Mouse (Mus musculus): ENCODE measurements around the gene Plxdc1. TPM values are rescaled to one million over a fixed set of nuclear protein-coding genes. Genes with fewer than 3 reads are reported as not detected.

The Plxdc1 gene
- polyA plus RNA-seq, 1 experiment from 2014 or later, result 0.40 TPM

DNA sequence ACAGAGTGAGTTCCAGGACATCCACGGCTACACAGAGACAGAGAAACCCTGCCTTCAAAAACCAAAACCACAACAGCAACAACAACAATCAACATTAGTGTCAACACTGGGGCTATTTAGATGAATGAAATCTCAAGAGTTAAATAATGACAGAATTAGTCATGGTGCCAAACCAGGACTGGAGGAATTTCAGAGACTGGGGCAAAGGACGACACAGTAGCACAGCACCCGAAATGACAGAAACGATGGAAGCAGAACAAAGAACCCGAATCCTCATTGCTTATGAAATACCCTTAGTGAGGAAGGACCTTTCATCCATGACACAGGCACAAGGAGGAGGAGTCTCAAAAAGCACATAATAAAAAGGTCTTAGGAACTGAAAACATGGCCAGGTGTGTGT is 12.1 kb downstream of the Plxdc1 start:
- TF ChIP-seq CTCF (IDR thresholded peaks at IDR 0.05; ENCODE audit: low read depth), result no peak
- TF ChIP-seq EP300 (optimal IDR thresholded peaks at IDR 0.05), result no peak
- DNase-seq (ENCODE audit: low spot score) (no peak), ATAC-seq (ENCODE audit: low FRiP score, low TSS enrichment) (no peak)
- WGBS, result 94% methylated on average over 5 of the region's 5 CpGs
- Histone ChIP-seq H3K9me3 (ENCODE audit: control insufficient read depth, low read length) (no peaks in the 10 kb centered on the region), H3K27ac (replicated peaks) (no peak overlapping the region), H3K4me2 (replicated peaks; ENCODE audit: low read depth) (no peak overlapping the region), H3K27me3 (ENCODE audit: control insufficient read depth, insufficient read depth, low read length) (no peaks in the 10 kb centered on the region), H3K36me3 (ENCODE audit: control insufficient read depth, insufficient read depth, low read length) (no peaks in the 10 kb centered on the region), H3K9ac (ENCODE audit: low read length) (no peak overlapping the region), H3K4me1 (replicated peaks; ENCODE audit: control insufficient read depth, insufficient read depth) (no peaks in the 10 kb centered on the region), H3K4me3 (ENCODE audit: low read depth, low read length) (no peak overlapping the region)

DNA sequence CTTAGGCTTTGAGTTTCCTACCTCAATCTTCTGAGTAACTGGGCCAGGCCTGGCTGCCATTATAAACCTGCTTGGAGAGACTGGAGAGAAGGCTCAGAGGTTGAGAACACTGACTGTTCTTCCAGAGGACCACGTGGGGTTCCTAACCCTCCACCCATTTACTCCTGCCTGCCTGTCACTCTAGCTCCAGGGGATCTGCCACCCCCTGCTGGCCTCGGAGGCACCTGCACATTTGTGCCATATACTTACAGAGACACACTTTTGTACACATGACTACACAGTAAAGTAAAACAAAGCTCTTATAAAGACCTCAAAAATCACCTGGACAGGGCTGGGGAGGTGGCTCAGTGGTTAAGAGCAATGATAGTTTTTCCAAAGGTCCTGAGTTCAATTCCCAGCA is 13.8 kb downstream of the Plxdc1 start:
- ATAC-seq (ENCODE audit: low FRiP score, low TSS enrichment) (no peak), DNase-seq (ENCODE audit: low spot score) (no peak)
- Histone ChIP-seq H3K4me3 (ENCODE audit: low read depth, low read length) (no peak overlapping the region), H3K4me2 (replicated peaks; ENCODE audit: low read depth) (no peak overlapping the region), H3K36me3 (ENCODE audit: control insufficient read depth, insufficient read depth, low read length) (no peaks in the 10 kb centered on the region), H3K9ac (ENCODE audit: low read length) (no peak overlapping the region), H3K9me3 (ENCODE audit: control insufficient read depth, low read length) (no peaks in the 10 kb centered on the region), H3K27me3 (ENCODE audit: control insufficient read depth, insufficient read depth, low read length) (no peaks in the 10 kb centered on the region), H3K4me1 (replicated peaks; ENCODE audit: control insufficient read depth, insufficient read depth) (no peaks in the 10 kb centered on the region), H3K27ac (replicated peaks) (no peak overlapping the region)
- no peak for TF ChIP-seq EP300 (optimal IDR thresholded peaks at IDR 0.05)
- peak; percentile 45 for TF ChIP-seq CTCF (IDR thresholded peaks at IDR 0.05; ENCODE audit: low read depth)
- 72% methylated on average over 2 of the region's 2 CpGs for whole genome bisulfite sequencing

DNA sequence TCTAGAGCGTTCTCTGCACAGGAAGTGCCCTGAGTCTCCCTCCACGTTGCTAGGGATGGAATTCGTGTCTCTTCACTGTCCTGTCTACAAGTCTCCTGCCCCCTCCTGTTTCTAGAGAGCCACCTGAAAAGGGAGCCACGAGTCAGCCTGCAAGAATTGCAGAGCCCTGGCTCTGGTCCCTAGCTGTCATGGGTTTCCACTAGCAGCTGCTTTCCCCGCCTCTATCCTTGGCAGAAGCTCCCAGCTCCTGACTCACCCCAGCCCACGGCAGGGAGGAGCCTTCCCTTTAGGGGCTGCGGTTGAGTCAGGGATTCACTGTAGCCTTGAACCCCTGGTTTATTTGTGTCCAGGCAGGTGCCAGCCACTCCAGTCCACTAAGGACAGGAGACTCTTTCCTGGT is 15.0 kb downstream of the Plxdc1 start:
- Histone ChIP-seq H3K36me3 (ENCODE audit: control insufficient read depth, insufficient read depth, low read length) (no peaks in the 10 kb centered on the region), H3K4me3 (ENCODE audit: low read depth, low read length) (no peak overlapping the region), H3K27me3 (ENCODE audit: control insufficient read depth, insufficient read depth, low read length) (no peaks in the 10 kb centered on the region), H3K4me2 (replicated peaks; ENCODE audit: low read depth) (peak overlapping the region; percentile 29), H3K9ac (ENCODE audit: low read length) (no peak overlapping the region), H3K4me1 (replicated peaks; ENCODE audit: control insufficient read depth, insufficient read depth) (no peaks in the 10 kb centered on the region), H3K27ac (replicated peaks) (no peak overlapping the region), H3K9me3 (ENCODE audit: control insufficient read depth, low read length) (no peaks in the 10 kb centered on the region)
- ATAC-seq (ENCODE audit: low FRiP score, low TSS enrichment) (peak; percentile 64; the same call in 1 of the 2 replicates), DNase-seq (ENCODE audit: low spot score) (peak; percentile 56)
- 14% methylated on average over 7 of the region's 7 CpGs for WGBS
- peak; percentile 34; the same call in 1 of the 2 replicates for TF ChIP-seq CTCF (IDR thresholded peaks at IDR 0.05; ENCODE audit: low read depth)
- no peak for TF ChIP-seq EP300 (optimal IDR thresholded peaks at IDR 0.05)

DNA sequence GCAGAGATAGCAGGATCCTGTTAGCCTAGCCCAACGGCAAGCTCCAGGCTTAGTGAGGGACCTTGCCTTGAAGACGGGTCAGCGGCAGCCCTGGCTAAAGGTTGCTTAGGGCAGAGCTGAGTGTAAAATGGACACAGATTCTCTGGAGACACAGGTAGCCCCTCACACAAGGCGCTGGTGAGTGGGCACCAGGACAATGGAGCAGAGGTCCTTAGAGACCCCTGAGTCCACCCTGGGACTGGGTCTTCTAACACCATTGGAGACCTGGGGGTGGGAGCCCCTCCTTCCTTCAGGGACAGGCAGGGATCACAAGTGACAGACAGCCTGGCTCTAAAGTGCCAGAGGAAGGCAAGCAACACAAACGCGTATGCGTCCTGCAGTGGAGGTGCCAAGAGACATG is 15.5 kb downstream of the Plxdc1 start:
- no peaks in the 10 kb centered on the region for H3K27me3 ChIP-seq (ENCODE audit: control insufficient read depth, insufficient read depth, low read length)
- H3K4me3 ChIP-seq (ENCODE audit: low read depth, low read length), result no peak overlapping the region
- H3K27ac ChIP-seq (replicated peaks), result no peak overlapping the region
- DNase-seq (ENCODE audit: low spot score) (no peak), ATAC-seq (ENCODE audit: low FRiP score, low TSS enrichment) (no peak)
- no peaks in the 10 kb centered on the region for H3K4me1 ChIP-seq (replicated peaks; ENCODE audit: control insufficient read depth, insufficient read depth)
- TF ChIP-seq CTCF (IDR thresholded peaks at IDR 0.05; ENCODE audit: low read depth) (no peak), EP300 (optimal IDR thresholded peaks at IDR 0.05) (no peak)
- WGBS, result 72% methylated on average over 7 of the region's 7 CpGs
- no peaks in the 10 kb centered on the region for H3K9me3 ChIP-seq (ENCODE audit: control insufficient read depth, low read length)
- H3K4me2 ChIP-seq (replicated peaks; ENCODE audit: low read depth), result no peak overlapping the region; the same call in 1 of the 2 replicates
- H3K36me3 ChIP-seq (ENCODE audit: control insufficient read depth, insufficient read depth, low read length), result no peaks in the 10 kb centered on the region
- H3K9ac ChIP-seq (ENCODE audit: low read length), result no peak overlapping the region

DNA sequence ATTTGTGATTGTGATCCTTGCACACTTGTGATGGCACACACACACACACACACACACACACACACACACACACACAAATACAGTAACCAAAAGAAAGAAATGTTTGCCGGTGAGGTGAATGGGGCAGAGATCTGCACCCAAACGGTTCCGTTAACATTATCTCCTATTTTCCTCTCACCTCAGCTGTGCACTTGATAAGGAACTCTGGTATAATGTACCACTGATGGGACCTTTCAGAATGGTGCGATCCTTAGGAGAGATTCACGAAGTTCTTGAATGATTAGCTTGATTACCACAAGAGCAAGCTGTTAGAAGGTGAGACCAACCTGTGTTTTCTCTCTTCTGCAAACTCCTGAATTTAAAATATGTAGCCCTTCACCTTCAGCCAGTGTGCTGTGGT is 17.9 kb downstream of the Plxdc1 start:
- Histone ChIP-seq H3K27ac (replicated peaks) (no peak overlapping the region), H3K9ac (ENCODE audit: low read length) (no peak overlapping the region), H3K4me3 (ENCODE audit: low read depth, low read length) (no peak overlapping the region), H3K36me3 (ENCODE audit: control insufficient read depth, insufficient read depth, low read length) (no peaks in the 10 kb centered on the region), H3K4me2 (replicated peaks; ENCODE audit: low read depth) (no peak overlapping the region), H3K9me3 (ENCODE audit: control insufficient read depth, low read length) (no peaks in the 10 kb centered on the region), H3K4me1 (replicated peaks; ENCODE audit: control insufficient read depth, insufficient read depth) (no peaks in the 10 kb centered on the region), H3K27me3 (ENCODE audit: control insufficient read depth, insufficient read depth, low read length) (no peaks in the 10 kb centered on the region)
- ATAC-seq (ENCODE audit: low FRiP score, low TSS enrichment) (no peak), DNase-seq (ENCODE audit: low spot score) (no peak)
- TF ChIP-seq EP300 (optimal IDR thresholded peaks at IDR 0.05) (no peak), CTCF (IDR thresholded peaks at IDR 0.05; ENCODE audit: low read depth) (no peak)
- WGBS, result 78% methylated on average over 5 of the region's 5 CpGs

DNA sequence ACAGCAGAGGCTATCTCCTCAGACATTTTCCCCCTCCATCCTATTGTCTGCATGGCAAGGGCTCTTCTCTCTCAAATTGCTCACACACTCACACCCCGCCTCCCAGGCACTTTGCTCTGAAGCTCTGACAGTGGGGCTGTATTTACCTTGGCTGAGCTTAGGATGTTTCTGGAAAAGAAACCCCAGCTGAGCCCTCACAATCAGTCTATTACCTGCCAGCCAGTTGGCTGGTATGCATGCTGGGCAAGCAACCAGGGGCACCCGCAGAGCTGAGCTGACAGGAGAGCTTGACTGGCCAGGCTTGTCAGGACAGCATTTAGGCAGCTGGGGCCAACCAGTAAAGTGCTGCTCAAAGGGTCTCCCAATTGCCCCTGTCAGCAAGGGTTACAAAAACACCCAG is 19.1 kb downstream of the Plxdc1 start:
- H3K9ac ChIP-seq (ENCODE audit: low read length), result no peak overlapping the region
- H3K36me3 ChIP-seq (ENCODE audit: control insufficient read depth, insufficient read depth, low read length), result no peaks in the 10 kb centered on the region
- H3K9me3 ChIP-seq (ENCODE audit: control insufficient read depth, low read length), result no peaks in the 10 kb centered on the region
- H3K27ac ChIP-seq (replicated peaks), result no peak overlapping the region
- no peak overlapping the region for H3K4me3 ChIP-seq (ENCODE audit: low read depth, low read length)
- no peaks in the 10 kb centered on the region for H3K27me3 ChIP-seq (ENCODE audit: control insufficient read depth, insufficient read depth, low read length)
- 40% methylated on average over 2 of the region's 2 CpGs for WGBS
- no peak for DNase-seq (ENCODE audit: low spot score)
- no peaks in the 10 kb centered on the region for H3K4me1 ChIP-seq (replicated peaks; ENCODE audit: control insufficient read depth, insufficient read depth)
- no peak for ATAC-seq (ENCODE audit: low FRiP score, low TSS enrichment)
- TF ChIP-seq EP300 (optimal IDR thresholded peaks at IDR 0.05) (no peak), CTCF (IDR thresholded peaks at IDR 0.05; ENCODE audit: low read depth) (no peak)
- H3K4me2 ChIP-seq (replicated peaks; ENCODE audit: low read depth), result no peak overlapping the region

Measured in stomach, postnatal 0 days (tissue).